Mouse (Mus musculus): ENCODE data around the gene Camta1.

The Camta1 gene

DNA sequence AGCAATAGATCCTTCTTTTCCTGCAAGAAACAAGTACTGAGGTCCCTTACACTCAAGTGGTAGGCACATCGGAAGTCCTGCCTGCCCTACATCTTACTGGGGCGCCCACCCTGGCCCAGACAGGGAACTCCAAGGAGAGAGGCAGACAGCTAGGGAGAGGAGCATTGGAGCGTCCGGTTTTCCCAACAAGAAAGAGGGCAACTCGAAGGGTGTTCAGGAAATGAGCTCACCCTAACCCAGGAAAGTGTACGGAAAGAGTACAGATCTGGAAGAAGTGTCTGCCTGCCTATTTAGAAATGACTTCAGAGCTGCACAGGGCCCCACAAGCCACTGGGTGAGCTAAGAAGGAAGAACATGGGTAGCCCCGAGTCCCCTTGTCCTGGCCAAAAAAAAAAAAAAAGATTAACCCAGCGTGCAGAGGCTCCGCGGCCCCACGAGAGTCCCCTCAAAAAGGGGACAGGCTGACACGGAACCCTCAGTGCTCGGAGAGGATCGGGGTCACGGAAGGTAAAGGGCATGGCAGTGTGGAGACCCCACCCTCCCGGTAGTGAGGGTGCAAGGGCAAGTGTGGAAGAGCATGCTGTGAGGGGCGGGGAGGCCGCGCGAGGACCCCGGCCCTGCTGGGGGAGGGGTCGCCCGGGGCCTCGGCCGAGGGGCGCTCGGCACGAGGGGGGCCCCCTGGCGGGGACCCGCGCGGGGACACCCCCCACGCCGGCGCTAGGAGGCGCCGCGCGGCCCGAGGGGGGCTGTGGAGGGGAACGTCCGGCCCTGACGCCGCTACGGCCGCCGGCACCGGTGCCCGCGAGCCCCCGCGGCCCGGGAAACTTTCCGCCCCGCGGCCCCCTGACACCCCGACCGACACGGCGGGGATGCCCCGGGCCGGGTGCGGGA, 990 bp downstream of the Camta1 start:
- DNase-seq (ENCODE audit: low spot score): peak; percentile 21

DNA sequence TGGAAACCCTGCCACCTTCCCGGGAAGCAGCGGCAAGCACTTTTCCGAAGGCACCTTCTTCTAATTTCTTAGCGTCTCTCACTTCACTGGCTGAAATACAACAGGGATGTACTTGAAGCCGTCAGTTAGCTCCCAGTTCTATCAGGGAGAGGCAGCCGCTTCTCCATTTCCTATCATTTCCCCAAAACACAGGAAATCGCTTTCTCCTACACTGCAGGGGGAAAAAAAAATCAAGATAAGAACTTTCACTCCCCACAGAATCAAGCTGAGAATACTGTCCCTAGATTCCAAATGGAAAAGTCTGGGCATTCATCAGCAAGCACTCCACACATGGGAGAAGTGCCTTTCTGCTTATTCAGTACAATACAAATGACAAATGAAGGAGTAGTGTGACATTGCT, 2.4 kb downstream of the Camta1 start:
- no peak for DNase-seq (ENCODE audit: low spot score)

DNA sequence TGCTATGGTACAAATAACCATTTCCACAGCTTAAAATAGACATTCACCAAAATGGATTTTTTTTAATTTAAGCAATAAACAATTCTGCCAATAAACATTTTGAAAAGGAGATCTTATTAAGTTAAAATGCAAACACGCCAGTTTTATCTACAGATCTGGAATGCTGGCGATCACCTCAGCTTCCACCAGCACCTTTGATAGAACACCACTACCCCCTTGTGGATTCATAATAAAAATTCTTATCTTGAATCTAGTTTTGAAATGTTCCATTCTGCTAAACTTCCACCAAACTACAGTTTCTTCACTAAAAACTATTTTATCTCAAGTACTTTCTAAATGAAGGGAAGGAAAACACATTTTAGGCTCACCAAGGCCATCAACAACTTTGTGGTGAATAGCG, 7.7 kb downstream of the Camta1 start:
- DNase-seq (ENCODE audit: low spot score): no peak

- peak; percentile 55 for DNase-seq (ENCODE audit: low spot score)
These were observed 10.5 kb downstream of the Camta1 start for GRCm38 (mm10) chr4:151851179-151851578.

DNA sequence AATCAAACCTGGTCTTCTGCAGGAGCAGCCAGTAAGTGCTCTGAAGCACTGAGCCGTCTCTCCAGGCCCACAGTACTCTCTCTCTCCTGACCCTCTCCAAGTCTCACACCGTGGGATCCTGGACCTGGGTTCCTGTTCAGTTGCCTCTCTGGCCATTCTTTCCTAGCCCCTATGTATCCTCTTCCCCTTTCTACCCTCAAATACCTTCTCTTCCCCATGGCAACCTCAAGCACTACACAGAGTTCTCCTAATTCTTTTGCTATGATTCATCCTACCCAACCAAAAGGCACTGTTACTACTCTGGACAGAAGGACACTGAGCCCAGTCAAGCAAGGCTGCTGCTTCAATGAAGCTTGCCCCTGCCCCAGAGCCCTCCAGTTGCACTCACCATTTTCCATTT, 19.1 kb downstream of the Camta1 start:
- no peak for DNase-seq (ENCODE audit: low spot score)

DNA sequence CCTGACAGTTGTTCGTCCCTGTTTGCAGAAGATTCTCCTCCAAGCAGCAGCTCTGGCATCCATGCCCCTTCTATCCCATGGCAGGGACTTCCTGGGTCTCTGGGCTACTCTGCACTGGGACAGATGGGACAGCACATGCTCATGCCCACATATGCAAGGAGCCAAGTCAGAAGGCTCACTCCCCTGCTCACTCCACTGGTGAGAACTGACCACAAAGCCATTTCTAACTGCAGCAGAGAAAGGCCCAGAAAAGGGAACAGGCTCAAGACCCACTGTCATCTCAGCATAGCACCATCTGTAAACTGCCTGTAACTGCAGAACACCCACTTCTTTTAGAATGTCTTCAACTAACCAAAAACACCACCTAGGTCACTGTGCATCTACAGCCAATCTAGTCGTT, 23.2 kb downstream of the Camta1 start:
- no peak for DNase-seq (ENCODE audit: low spot score)

DNA sequence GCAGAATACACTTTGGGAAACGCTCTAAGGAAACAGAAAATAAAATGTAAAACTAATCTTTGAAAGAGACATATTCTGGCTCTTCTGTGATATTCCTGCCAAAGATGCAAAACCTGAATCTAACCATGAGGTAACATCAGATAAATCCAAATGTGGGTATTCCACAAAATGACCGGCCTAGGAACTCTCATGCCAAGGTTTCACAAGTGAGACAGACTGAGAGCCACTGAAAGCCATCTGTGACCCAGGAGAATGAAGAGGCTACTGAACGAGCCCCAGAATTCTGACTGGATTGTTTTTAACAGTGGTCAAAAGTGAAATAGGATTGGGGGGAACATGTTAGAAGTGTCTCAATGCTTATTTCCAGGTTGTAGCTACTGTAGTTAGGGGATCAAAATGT, 25.8 kb downstream of the Camta1 start:
- no peak for DNase-seq (ENCODE audit: low spot score)

- no peak for DNase-seq (ENCODE audit: low spot score)
These were observed 27.1 kb downstream of the Camta1 start for GRCm38 (mm10) chr4:151834536-151834935.

GRCm38 (mm10) chr4:151833940-151834449, 27.7 kb downstream of the Camta1 start:
- DNase-seq (ENCODE audit: low spot score): no peak

DNA sequence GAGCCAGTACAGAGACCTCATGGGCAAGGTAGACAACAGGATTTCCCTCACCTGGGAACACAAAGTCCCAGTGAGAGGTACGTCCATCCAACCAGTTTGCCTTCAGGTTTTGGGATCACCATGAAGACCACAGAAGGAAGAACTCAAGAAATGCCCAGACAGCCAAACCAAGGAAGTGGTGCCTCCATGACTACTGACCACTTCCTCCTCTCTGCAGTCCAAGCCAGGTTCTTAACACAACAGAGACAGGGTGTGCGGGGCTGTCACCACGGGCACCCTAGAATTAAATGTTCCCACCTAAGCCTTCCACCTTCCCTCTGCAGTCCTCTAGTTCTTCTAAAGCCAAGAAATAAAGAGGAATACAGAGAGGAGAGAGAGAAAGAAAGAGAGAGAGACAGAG, 33.8 kb downstream of the Camta1 start:
- no peak for DNase-seq (ENCODE audit: low spot score)

- no peak for DNase-seq (ENCODE audit: low spot score)
These were observed 34.3 kb downstream of the Camta1 start for GRCm38 (mm10) chr4:151827356-151827755.

- DNase-seq (ENCODE audit: low spot score): no peak
These were observed 37.7 kb downstream of the Camta1 start for GRCm38 (mm10) chr4:151823963-151824362.

- no peak for DNase-seq (ENCODE audit: low spot score)
These were observed 38.7 kb downstream of the Camta1 start for GRCm38 (mm10) chr4:151822986-151823385.

DNA sequence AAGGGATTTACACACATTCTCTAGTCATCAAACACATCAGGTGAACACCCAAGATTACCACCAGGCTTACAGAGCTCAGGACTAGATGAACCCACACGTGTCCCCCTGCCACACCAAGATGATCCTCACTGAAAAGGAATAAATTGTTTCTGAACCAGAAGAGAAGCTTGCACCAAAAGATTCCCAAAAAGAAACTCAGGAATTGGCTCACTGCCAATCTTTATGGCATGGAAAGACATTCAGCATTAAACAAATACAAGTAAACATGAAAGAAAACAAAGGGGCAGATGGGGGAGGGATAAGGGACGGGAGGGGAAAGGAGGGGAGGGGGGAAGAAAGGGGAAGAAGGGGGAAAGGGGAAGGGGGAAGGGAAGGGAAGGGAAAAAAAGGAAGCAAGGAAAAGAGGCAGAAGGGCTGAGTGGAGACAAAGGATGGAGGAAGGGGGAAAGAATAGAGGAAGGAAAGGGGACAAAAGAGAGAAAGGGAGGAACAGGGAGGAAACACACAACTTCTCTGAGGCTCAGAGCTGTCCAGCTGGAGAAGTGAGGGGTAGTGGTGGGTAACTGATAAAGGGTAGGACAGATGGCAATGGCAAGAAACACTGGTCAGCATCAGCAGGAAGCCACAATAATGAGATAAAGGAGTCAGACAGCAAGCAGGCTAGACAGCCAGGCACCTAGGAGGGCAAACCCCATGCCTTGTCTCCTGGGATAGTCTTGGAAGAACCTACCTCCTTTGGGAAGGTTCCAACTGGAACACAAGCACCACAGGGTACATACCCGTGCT, 43.5 kb downstream of the Camta1 start:
- no peak for DNase-seq (ENCODE audit: low spot score)

DNA sequence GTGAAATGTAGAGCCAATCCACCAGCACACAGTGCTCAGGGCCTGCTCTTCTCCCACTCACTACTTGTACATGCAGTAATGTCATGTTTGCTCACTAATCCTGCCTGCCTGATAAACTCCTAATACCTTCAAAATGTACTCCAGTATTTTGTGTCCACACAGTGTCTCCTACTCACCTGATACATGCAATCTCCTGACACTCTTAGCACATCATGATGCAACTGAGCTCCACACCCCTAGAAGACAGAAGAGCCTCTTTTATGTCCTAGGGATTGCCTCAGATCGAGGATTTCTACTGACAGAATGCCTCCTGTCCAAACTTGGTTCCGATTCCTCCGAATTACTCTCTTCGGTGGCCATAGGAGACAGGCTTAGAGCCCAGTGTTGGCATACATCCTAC, 48.0 kb downstream of the Camta1 start:
- DNase-seq (ENCODE audit: low spot score): no peak

GRCm38 (mm10) chr4:151805685-151806084, 56.0 kb downstream of the Camta1 start:
- DNase-seq (ENCODE audit: low spot score): no peak

- no peak for DNase-seq (ENCODE audit: low spot score)
These were observed 56.6 kb downstream of the Camta1 start for GRCm38 (mm10) chr4:151805046-151805445.

DNA sequence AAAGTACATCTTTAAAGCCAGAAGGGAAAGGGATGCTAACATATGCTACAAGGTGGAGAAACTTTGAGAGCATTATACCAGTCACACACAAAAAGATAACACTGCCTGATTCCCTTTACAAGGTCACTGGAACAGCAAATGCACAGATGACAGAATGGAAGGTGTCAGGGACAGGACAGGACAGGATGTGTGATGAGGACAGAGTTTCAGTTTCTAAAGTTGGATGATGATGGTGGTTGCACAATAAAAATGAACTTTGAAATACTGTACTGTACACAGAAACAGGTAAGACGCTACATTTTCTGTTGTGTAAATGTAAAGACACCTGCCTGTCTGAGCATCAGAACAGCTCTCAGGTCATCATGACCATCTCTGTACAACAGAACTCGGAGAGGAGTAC, 57.5 kb downstream of the Camta1 start:
- no peak for DNase-seq (ENCODE audit: low spot score)

- no peak for DNase-seq (ENCODE audit: low spot score)
These were observed 63.0 kb downstream of the Camta1 start for GRCm38 (mm10) chr4:151798630-151799029.

DNA sequence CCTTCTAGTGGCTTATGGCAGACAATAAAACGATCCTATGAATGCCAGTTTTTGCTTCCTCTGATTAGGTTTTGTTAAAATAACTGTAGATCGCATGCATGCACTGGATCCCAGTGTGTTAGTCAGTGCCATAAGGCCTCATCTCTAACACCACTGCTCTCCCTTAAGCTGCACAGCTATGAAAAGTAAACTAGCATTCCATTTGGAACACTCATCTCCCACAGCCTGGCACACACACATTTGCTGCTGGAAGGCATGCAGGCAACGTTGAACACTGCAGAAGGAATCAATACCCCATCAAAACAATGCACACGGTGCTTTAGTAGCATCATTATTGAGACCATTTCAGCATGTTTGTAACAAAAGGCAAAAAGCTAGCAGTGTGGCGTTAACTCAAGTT, 68.0 kb downstream of the Camta1 start:
- DNase-seq (ENCODE audit: low spot score): no peak

DNA sequence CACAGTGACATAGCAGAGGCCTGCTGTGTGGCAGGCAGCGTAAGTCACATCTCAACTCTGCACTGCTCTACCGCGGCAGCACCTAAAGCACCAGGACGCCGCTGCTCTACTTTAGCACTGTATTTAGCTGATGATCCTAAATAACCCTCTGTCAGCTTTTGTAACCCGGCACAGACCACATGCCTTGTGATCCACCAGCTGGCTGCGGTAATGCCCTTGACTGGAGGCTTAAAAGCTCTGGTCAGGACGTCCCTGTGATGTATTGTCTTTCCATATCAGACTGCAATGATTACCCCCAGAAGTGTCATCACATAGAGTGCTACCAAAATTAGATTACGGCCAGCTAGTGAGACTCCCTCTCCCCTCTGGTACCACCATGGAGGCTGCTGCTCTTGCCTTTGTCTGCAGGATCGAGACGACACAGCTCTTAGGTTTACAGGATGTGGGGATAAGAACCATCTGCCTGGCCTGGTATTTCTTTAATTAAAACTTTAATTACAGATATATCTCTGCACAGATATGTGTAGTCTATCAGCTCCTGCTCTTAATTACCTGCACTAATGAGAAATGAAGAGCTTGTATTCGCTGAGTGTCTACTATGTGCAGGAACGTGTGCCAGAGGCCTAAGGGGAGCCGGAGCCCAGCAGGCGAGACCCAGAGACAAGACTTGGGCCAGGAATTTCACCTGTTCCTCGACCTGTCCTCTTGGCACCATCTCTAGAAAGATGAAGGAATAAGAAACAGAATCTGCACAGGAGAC, 74.5 kb downstream of the Camta1 start:
- no peak for DNase-seq (ENCODE audit: low spot score)

GRCm38 (mm10) chr4:151780511-151780910, 81.2 kb downstream of the Camta1 start:
- DNase-seq (ENCODE audit: low spot score): no peak

Measured in T-cell, adult 2 months (primary cell).